Mouse (Mus musculus) small intestine, adult 2 months (tissue): ENCODE data around the gene Apopt1.

ENCODE experiments used
- CTCF ChIP-seq: fragments of 200-500 bp; IDR thresholded peaks from 2 replicates; pipeline ENCODE4 v1.5.1; 2012; ENCODE audit warnings: low read depth, mild to moderate bottlenecking, control low read depth, inconsistent platforms, low read length, moderate library complexity, mixed read lengths; ENCODE audit not compliant: insufficient replicate concordance, insufficient read length; ENCODE audit errors: extremely low read depth
- POLR2A ChIP-seq: fragments of 200-500 bp; IDR thresholded peaks from 2 replicates; pipeline ENCODE4 v1.6.1; 2012; ENCODE audit warnings: low read depth, mild to moderate bottlenecking, control low read depth, inconsistent platforms, low read length, moderate library complexity

- TF ChIP-seq CTCF: no peak
- no peak for TF ChIP-seq POLR2A
These were observed 43.1 kb upstream of the Apopt1 start for GRCm38 (mm10) chr12:111669961-111670360.
